Mouse (Mus musculus) midbrain, embryonic 13.5 days (tissue): ENCODE results near the gene Sstr5. TPM values are rescaled to one million over a fixed set of nuclear protein-coding genes. Genes with fewer than 3 reads are reported as not detected.
A peak's percentile ranks its signal among the peaks of the same experiment; 100 is the strongest.

Experiments
- ATAC-seq: fragments of 200-750 bp; cut with Nextera tagmentation; 2 replicates; pipeline ENCODE4 v1.8.0; 2017; ENCODE audit warnings: mild to moderate bottlenecking, moderate TSS enrichment, moderate library complexity
- H3K27ac ChIP-seq: fragments of 300-500 bp; sonication (generic); 2 replicates; pipeline ENCODE4 v1.5.1; 2015; ENCODE audit warnings: inconsistent platforms, mild to moderate bottlenecking, moderate library complexity
- H3K27me3 ChIP-seq: fragments of 300-500 bp; sonication (generic); 2 replicates; pipeline ENCODE4 v1.6.1; 2015; ENCODE audit warnings: mild to moderate bottlenecking, inconsistent platforms
- H3K36me3 ChIP-seq: fragments of 300-500 bp; sonication (generic); 2 replicates; pipeline ENCODE4 v1.6.1; 2015; ENCODE audit warnings: mild to moderate bottlenecking, inconsistent platforms
- H3K4me1 ChIP-seq: fragments of 300-500 bp; sonication (generic); replicated peaks from 2 replicates; pipeline ENCODE4 v1.6.1; 2015; ENCODE audit warnings: inconsistent platforms
- H3K4me2 ChIP-seq: fragments of 300-500 bp; sonication (generic); replicated peaks from 2 replicates; pipeline ENCODE4 v1.6.1; 2015; ENCODE audit warnings: moderate library complexity, mild to moderate bottlenecking, inconsistent platforms
- H3K4me3 ChIP-seq: fragments of 300-500 bp; sonication (generic); replicated peaks from 2 replicates; pipeline ENCODE4 v1.5.1; 2015; ENCODE audit warnings: mild to moderate bottlenecking, inconsistent platforms
- H3K9ac ChIP-seq: fragments of 300-500 bp; sonication (generic); replicated peaks from 2 replicates; pipeline ENCODE4 v1.6.1; 2015; ENCODE audit warnings: mild to moderate bottlenecking, inconsistent platforms
- H3K9me3 ChIP-seq: fragments of 300-500 bp; sonication (generic); 2 replicates; pipeline ENCODE4 v1.6.1; 2016; ENCODE audit warnings: mild to moderate bottlenecking, inconsistent platforms
- WGBS: fragments of 180-500 bp; shearing (Covaris S2); methylation state at CpG from one replicate; pipeline ENCODE4 v1.1.7; 2015; 5-methylcytosine and 5-hydroxymethylcytosine counted together
- polyA plus RNA-seq: library from polyadenylated mRNA; unstranded; fragments of >200 nt; fragmentation: Nextera tagmentation; extraction: Ambion mirVana; gene quantifications from 2 replicates; pipeline ENCODE4 v1.2.1, GENCODE M21; 2015

The Sstr5 gene
- polyA plus RNA-seq: 0.15 and 0.24 TPM in 2 replicates

DNA sequence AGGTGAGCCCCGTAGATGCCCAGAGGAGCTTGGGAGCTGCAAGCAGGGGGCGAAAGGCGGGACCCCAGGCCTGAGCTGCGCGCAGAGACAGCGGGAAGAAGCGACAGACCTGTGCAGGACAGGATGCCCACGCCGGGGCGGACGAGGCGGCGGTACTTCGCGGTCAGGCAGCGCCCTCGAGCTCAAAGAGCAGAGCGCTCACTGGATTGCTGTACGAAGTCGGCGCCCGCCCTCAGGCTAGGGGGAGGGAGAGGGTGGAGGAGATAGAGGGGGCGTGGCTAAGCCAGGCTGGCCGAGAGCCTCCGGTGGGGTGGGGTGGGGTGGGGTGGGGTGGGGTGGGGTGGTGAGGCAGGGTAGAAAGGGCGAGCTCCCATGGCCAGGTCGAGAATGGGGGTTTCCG, at the start of gene Sstr5:
Sstr5 (minus strand) TSS at position 276 of the 400 bp plus-strand sequence.
- H3K4me3 ChIP-seq: peak within 1 kb of the TSS; percentile 33
- peak within 1 kb of the TSS; percentile 52 for H3K4me2 ChIP-seq
- no peak within 1 kb of the TSS for H3K27ac ChIP-seq
- H3K4me1 ChIP-seq: peaks cover 8% of the 10 kb centered on the region
- WGBS: under 1% methylated on average over 25 of the region's 28 CpGs
- no peaks in the 10 kb centered on the region for H3K36me3 ChIP-seq
- no peaks in the 10 kb centered on the region for H3K9me3 ChIP-seq
- peaks cover 56% of the 10 kb centered on the region for H3K27me3 ChIP-seq
- ATAC-seq: 0 out of 2 replicates have a peak, but pooled peaks have one; percentile 48
- H3K9ac ChIP-seq: peak within 1 kb of the TSS; percentile 54

GRCm38 (mm10) chr17:25541768-25542167, 44.7 kb upstream of the Sstr5 start:
- 95% methylated on average over 4 of the region's 4 CpGs for WGBS
- Histone ChIP-seq H3K4me3 (no peak overlapping the region), H3K9me3 (no peaks in the 10 kb centered on the region), H3K27me3 (0 out of 2 replicates have a peak, but pooled peaks cover 3% of the 10 kb centered on the region), H3K9ac (no peak overlapping the region), H3K4me2 (no peak overlapping the region), H3K36me3 (no peaks in the 10 kb centered on the region), H3K4me1 (peaks cover 17% of the 10 kb centered on the region), H3K27ac (no peak overlapping the region)
- ATAC-seq: no peak

DNA sequence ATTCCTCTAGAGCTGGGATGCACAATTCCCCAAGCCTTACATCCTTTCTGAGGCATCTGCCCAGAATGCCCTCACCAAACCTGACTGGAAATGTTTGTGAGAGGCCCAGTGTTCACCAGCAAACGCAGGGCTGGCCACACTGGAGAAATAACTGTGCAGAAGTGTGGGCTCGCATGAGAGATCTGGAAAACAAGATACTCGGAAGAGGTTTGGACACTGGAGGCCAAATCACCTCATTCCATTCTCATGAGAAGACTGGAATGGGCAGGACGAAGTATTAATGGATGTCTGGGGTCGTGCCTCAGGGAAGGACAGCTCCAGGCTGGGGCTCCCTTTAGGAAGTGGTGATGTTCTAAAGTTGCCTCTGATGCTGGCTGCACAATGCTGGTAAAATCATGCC, 43.6 kb upstream of the Sstr5 start:
- Histone ChIP-seq H3K4me1 (peaks cover 17% of the 10 kb centered on the region), H3K4me2 (no peak overlapping the region), H3K4me3 (no peak overlapping the region), H3K27ac (no peak overlapping the region), H3K27me3 (0 out of 2 replicates have a peak, but pooled peaks cover 3% of the 10 kb centered on the region), H3K9ac (no peak overlapping the region), H3K9me3 (no peaks in the 10 kb centered on the region), H3K36me3 (no peaks in the 10 kb centered on the region)
- no peak for ATAC-seq
- WGBS: 83% methylated on average over 5 of the region's 5 CpGs

DNA sequence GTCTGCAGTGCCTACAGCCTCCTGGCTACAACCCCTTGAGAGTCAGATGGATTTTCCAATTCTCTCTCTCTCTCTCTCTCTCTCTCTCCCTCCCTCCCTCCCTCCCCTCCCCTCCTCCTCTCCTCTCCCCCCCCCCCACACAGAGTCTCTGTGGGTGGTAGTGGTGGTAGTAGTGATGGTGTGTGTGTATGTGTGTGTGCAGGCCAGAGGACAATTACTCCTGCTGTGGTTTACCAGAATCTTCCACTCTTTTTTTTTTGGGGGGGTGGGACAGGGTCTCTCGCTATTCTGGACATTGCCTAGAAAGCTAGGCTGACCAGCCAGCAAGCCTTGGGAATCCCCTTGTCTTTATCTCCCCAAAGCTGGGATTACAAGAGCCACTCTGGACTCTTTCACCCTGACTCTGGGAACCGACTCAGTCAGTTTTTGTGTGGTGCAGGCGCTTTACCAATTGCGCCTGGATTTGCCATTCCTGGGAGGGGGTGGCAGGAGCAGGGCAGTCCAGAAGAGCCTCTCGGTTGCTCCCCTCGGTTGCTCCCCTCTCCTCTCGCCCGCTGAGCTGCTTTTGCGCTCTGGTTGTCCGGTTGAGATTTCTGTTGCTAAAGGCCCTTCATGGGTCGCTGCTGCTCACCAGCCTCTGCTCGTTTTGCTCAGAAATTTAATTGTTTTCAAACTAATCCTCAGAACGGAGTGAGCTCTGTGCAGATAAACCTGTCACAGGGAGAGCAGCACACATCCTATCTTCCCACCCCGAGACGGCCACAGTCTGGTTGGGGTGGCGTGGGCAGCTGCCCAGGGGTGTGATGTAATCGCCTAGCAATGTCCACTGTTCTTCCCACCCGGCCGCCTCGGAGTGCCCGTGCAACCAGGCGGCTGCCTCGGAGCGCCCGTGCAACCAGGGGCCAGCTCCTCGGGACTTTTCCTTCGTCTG, 42.1 kb upstream of the Sstr5 start:
- H3K9ac ChIP-seq: peak overlapping the region; percentile 44
- H3K4me3 ChIP-seq: peak overlapping the region; percentile 9; the same call in 1 of the 2 replicates
- peaks cover 17% of the 10 kb centered on the region for H3K4me1 ChIP-seq
- no peaks in the 10 kb centered on the region for H3K9me3 ChIP-seq
- H3K4me2 ChIP-seq: peak overlapping the region; percentile 47
- WGBS: 6% methylated on average over 27 of the region's 27 CpGs
- H3K27me3 ChIP-seq: 0 out of 2 replicates have a peak, but pooled peaks cover 3% of the 10 kb centered on the region
- peak; percentile 62; the same call in 1 of the 2 replicates for ATAC-seq
- peak overlapping the region; percentile 64 for H3K27ac ChIP-seq
- H3K36me3 ChIP-seq: no peaks in the 10 kb centered on the region

DNA sequence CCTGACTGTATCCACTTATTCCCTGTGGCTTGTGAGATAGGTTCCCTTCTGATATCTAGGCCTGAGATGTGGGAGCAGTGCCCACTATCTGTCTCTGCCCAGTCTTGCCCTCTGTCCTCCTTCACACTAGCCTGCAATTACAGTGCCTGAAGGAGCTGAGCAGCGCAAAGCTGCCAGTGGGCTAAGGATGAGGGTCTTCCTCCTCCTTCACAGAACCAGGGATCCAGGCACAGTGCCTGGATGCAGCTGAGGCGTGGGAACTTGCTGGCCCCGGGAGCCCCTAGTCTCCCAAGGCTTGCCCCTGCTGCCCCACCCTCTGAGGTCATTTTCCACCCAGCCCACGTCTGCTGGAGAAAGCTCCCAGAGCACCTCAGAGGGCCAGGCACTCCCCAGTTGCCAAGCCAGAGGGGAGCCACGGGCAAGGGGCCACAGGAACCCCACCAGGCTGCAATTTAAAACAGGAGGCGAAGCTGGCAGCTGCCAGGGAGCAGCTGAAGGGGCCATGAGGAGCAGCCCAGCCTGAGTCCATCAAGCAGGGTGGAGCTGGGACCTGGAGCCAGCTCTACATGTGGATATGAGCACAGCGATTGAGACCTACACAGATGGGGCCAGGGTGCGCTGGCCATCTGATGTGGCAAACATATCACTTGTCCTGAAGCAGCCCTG, 33.4 kb upstream of the Sstr5 start:
- 70% methylated on average over 8 of the region's 8 CpGs for whole genome bisulfite sequencing
- H3K27me3 ChIP-seq: no peaks in the 10 kb centered on the region

DNA sequence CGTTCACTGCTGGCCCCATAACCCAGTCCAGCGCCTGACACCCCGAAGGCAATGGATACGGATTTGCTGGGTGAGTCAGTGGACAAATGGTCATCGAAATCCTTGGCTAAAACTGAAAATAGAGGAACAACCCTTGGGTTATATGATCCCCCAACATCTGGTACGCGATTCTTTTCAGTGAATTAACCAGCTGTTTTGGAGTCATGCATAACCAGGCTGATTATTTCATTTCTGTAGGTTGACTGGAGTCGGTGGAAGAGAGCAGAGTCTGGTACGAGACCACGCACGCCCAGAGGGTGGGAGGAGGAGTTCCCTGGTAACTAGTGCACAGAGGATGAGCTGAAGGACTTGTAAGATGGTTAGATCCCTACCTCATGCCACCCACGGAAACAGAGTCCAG, 25.0 kb upstream of the Sstr5 start:
- WGBS: 89% methylated on average over 12 of the region's 12 CpGs

More for the DNA sequence above, 33.4 kb upstream of the Sstr5 start:
- ATAC-seq: no peak
- no peak overlapping the region for H3K4me3 ChIP-seq
- H3K9ac ChIP-seq: no peak overlapping the region
- no peaks in the 10 kb centered on the region for H3K36me3 ChIP-seq
- H3K9me3 ChIP-seq: no peaks in the 10 kb centered on the region
- no peak overlapping the region for H3K4me2 ChIP-seq
- H3K27ac ChIP-seq: no peak overlapping the region
- H3K4me1 ChIP-seq: no peaks in the 10 kb centered on the region

GRCm38 (mm10) chr17:25520492-25520891, 23.4 kb upstream of the Sstr5 start:
- 59% methylated on average over 9 of the region's 9 CpGs for WGBS
- Histone ChIP-seq H3K4me2 (no peak overlapping the region), H3K27ac (no peak overlapping the region), H3K9ac (no peak overlapping the region), H3K36me3 (no peaks in the 10 kb centered on the region), H3K9me3 (no peaks in the 10 kb centered on the region), H3K4me1 (peaks cover 21% of the 10 kb centered on the region), H3K4me3 (no peak overlapping the region), H3K27me3 (no peaks in the 10 kb centered on the region)
- no peak for ATAC-seq

More for the DNA sequence above, 25.0 kb upstream of the Sstr5 start:
- H3K4me1 ChIP-seq: peaks cover 21% of the 10 kb centered on the region
- no peaks in the 10 kb centered on the region for H3K27me3 ChIP-seq
- H3K4me3 ChIP-seq: no peak overlapping the region
- no peak for ATAC-seq
- no peaks in the 10 kb centered on the region for H3K36me3 ChIP-seq
- no peak overlapping the region for H3K27ac ChIP-seq
- no peak overlapping the region for H3K4me2 ChIP-seq
- no peaks in the 10 kb centered on the region for H3K9me3 ChIP-seq
- no peak overlapping the region for H3K9ac ChIP-seq

GRCm38 (mm10) chr17:25519511-25519910, 22.4 kb upstream of the Sstr5 start:
- no peak for ATAC-seq
- no peaks in the 10 kb centered on the region for H3K36me3 ChIP-seq
- H3K4me3 ChIP-seq: no peak overlapping the region
- no peak overlapping the region for H3K9ac ChIP-seq
- H3K9me3 ChIP-seq: no peaks in the 10 kb centered on the region
- WGBS: 53% methylated on average over 5 of the region's 5 CpGs
- H3K4me1 ChIP-seq: peaks cover 21% of the 10 kb centered on the region
- no peaks in the 10 kb centered on the region for H3K27me3 ChIP-seq
- H3K4me2 ChIP-seq: no peak overlapping the region
- H3K27ac ChIP-seq: no peak overlapping the region

GRCm38 (mm10) chr17:25518144-25518543, 21.1 kb upstream of the Sstr5 start:
- Histone ChIP-seq H3K4me2 (no peak overlapping the region), H3K27me3 (no peaks in the 10 kb centered on the region), H3K36me3 (no peaks in the 10 kb centered on the region), H3K9ac (no peak overlapping the region), H3K9me3 (no peaks in the 10 kb centered on the region), H3K27ac (no peak overlapping the region), H3K4me1 (peaks cover 21% of the 10 kb centered on the region), H3K4me3 (no peak overlapping the region)
- peak; percentile 83 for ATAC-seq
- 77% methylated on average over 17 of the region's 17 CpGs for WGBS

- H3K4me3 ChIP-seq: no peak overlapping the region
- no peaks in the 10 kb centered on the region for H3K36me3 ChIP-seq
- no peak overlapping the region for H3K27ac ChIP-seq
- H3K4me1 ChIP-seq: peaks cover 21% of the 10 kb centered on the region
- no peak for ATAC-seq
- H3K27me3 ChIP-seq: no peaks in the 10 kb centered on the region
- WGBS: 41% methylated on average over 5 of the region's 5 CpGs
- no peaks in the 10 kb centered on the region for H3K9me3 ChIP-seq
- no peak overlapping the region for H3K9ac ChIP-seq
- H3K4me2 ChIP-seq: no peak overlapping the region
These were observed 19.2 kb upstream of the Sstr5 start for GRCm38 (mm10) chr17:25516315-25516714.

DNA sequence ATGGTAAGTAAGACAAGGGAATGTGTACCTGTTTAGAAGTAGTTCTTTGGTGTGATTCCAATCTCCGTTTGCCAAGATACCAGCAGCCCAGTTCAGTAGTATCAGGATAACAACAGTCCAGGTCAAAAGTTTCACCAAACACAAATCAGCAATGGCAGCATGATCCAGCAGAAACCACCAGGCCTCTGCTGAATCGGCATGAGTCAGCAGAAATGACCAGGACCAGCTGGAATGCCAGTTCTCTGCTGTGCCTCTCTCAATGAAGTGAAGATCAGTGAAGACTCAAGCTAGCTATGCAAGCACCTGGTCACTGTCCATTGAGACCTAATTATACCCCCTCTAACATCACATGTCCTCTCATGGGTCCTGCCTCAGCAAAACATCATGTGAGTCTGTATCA, 17.0 kb upstream of the Sstr5 start:
- no peak overlapping the region for H3K9ac ChIP-seq
- no peaks in the 10 kb centered on the region for H3K36me3 ChIP-seq
- no peaks in the 10 kb centered on the region for H3K9me3 ChIP-seq
- H3K27me3 ChIP-seq: no peaks in the 10 kb centered on the region
- H3K27ac ChIP-seq: no peak overlapping the region
- ATAC-seq: no peak
- H3K4me3 ChIP-seq: no peak overlapping the region
- no peak overlapping the region for H3K4me2 ChIP-seq
- WGBS: 88% methylated on average over 2 of the region's 2 CpGs
- H3K4me1 ChIP-seq: peaks cover 7% of the 10 kb centered on the region

DNA sequence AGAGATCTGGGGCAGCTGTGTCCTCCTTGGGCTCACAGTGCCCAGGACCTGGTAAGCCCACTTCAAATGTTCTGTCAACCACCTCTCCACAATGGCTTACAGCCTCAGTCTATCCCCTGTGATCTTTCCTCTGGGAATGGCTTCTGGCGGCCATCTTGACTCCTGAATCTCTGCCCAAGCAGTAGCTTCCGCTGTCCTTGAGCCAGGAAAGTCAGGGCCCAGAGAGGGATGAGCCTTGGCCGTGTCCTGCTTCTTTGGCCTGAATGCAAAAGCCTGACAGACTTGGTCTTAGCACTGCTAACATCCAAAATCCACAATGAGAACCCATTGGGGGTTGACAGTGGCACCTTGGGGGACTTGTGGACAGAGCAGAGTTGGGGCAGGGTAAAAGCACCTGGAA, 14.8 kb upstream of the Sstr5 start:
- no peak overlapping the region for H3K27ac ChIP-seq
- WGBS: 82% methylated on average over 3 of the region's 3 CpGs
- no peak overlapping the region for H3K4me3 ChIP-seq
- H3K27me3 ChIP-seq: peaks cover 6% of the 10 kb centered on the region; the same call in 1 of the 2 replicates
- H3K9ac ChIP-seq: no peak overlapping the region
- ATAC-seq: no peak
- H3K4me1 ChIP-seq: no peaks in the 10 kb centered on the region; the same call in none of the 2 replicates
- no peaks in the 10 kb centered on the region for H3K9me3 ChIP-seq
- H3K36me3 ChIP-seq: no peaks in the 10 kb centered on the region
- H3K4me2 ChIP-seq: no peak overlapping the region
